Mouse (Mus musculus): ENCODE data around the gene Psmb7. TPM values are rescaled to one million over a fixed set of nuclear protein-coding genes. Genes with fewer than 3 reads are reported as not detected.

Psmb7 gene
- polyA plus RNA-seq, 1 experiment from 2014 or later = 235 TPM

GRCm38 (mm10) chr2:38610161-38610560 lies 33.7 kb downstream of the Psmb7 start:
- no peak for ATAC-seq (ENCODE audit: insufficient number of reproducible peaks, insufficient read depth, low FRiP score, low read depth)
- 66% methylated on average over 2 of the region's 2 CpGs for WGBS
- H3K4me1 ChIP-seq (ENCODE audit: control insufficient read depth in 2 of 2, insufficient read depth in 2 of 2, low read length in 2 of 2) = peaks cover 0 to 22% of the 10 kb centered on the region in 2 experiments; a peak in 2 of 4 replicates
- H3K4me3 ChIP-seq (ENCODE audit: control insufficient read depth in 1 of 2, insufficient read depth in 1 of 2, low read depth in 1 of 2, low read length in 2 of 2) = no peak overlapping the region
- H3K9ac ChIP-seq (ENCODE audit: low read length) = no peak overlapping the region
- H3K27ac ChIP-seq (replicated peaks in 1 of 2; ENCODE audit: control insufficient read depth in 1 of 2, insufficient read depth in 1 of 2, low read depth in 2 of 2, low read length in 2 of 2) = no peak overlapping the region
- no peaks in the 10 kb centered on the region for H3K9me3 ChIP-seq (ENCODE audit: control insufficient read depth, low read length)
- no peak overlapping the region for H3K4me2 ChIP-seq (ENCODE audit: low read length)
- H3K36me3 ChIP-seq (ENCODE audit: control insufficient read depth, insufficient read depth, low read length) = peaks cover 23% of the 10 kb centered on the region
- H3K27me3 ChIP-seq (ENCODE audit: control insufficient read depth, insufficient read depth, low read length) = no peaks in the 10 kb centered on the region

- no peaks in the 10 kb centered on the region for H3K9me3 ChIP-seq (ENCODE audit: control insufficient read depth, low read length)
- H3K36me3 ChIP-seq (ENCODE audit: control insufficient read depth, insufficient read depth, low read length) = peaks cover 23% of the 10 kb centered on the region
- H3K9ac ChIP-seq (ENCODE audit: low read length) = no peak overlapping the region
- H3K4me2 ChIP-seq (ENCODE audit: low read length) = no peak overlapping the region
- 90% methylated on average over 11 of the region's 11 CpGs for WGBS
- peaks cover 0 to 15% of the 10 kb centered on the region in 2 experiments; a peak in 2 of 4 replicates for H3K4me1 ChIP-seq (ENCODE audit: control insufficient read depth in 2 of 2, insufficient read depth in 2 of 2, low read length in 2 of 2)
- no peak overlapping the region for H3K27ac ChIP-seq (replicated peaks in 1 of 2; ENCODE audit: control insufficient read depth in 1 of 2, insufficient read depth in 1 of 2, low read depth in 2 of 2, low read length in 2 of 2)
- ATAC-seq (ENCODE audit: insufficient number of reproducible peaks, insufficient read depth, low FRiP score, low read depth) = no peak
- no peak overlapping the region for H3K4me3 ChIP-seq (ENCODE audit: control insufficient read depth in 1 of 2, insufficient read depth in 1 of 2, low read depth in 1 of 2, low read length in 2 of 2)
- no peaks in the 10 kb centered on the region for H3K27me3 ChIP-seq (ENCODE audit: control insufficient read depth, insufficient read depth, low read length)
Measured at GRCm38 (mm10) chr2:38609310-38609709, 34.6 kb downstream of the Psmb7 start.

GRCm38 (mm10) chr2:38608831-38609309 lies 35.0 kb downstream of the Psmb7 start:
- Histone ChIP-seq H3K4me3 (ENCODE audit: control insufficient read depth in 1 of 2, insufficient read depth in 1 of 2, low read depth in 1 of 2, low read length in 2 of 2) (no peak overlapping the region), H3K4me2 (ENCODE audit: low read length) (no peak overlapping the region), H3K9me3 (ENCODE audit: control insufficient read depth, low read length) (no peaks in the 10 kb centered on the region), H3K27ac (replicated peaks in 1 of 2; ENCODE audit: control insufficient read depth in 1 of 2, insufficient read depth in 1 of 2, low read depth in 2 of 2, low read length in 2 of 2) (no peak overlapping the region), H3K9ac (ENCODE audit: low read length) (no peak overlapping the region), H3K4me1 (ENCODE audit: control insufficient read depth in 2 of 2, insufficient read depth in 2 of 2, low read length in 2 of 2) (peaks cover 0 to 12% of the 10 kb centered on the region in 2 experiments; a peak in 2 of 4 replicates), H3K36me3 (ENCODE audit: control insufficient read depth, insufficient read depth, low read length) (peaks cover 23% of the 10 kb centered on the region), H3K27me3 (ENCODE audit: control insufficient read depth, insufficient read depth, low read length) (no peaks in the 10 kb centered on the region)
- ATAC-seq (ENCODE audit: insufficient number of reproducible peaks, insufficient read depth, low FRiP score, low read depth) = no peak
- 63% methylated on average over 5 of the region's 5 CpGs for WGBS

GRCm38 (mm10) chr2:38607716-38608115 lies 36.2 kb downstream of the Psmb7 start:
- Histone ChIP-seq H3K4me1 (ENCODE audit: control insufficient read depth in 2 of 2, insufficient read depth in 2 of 2, low read length in 2 of 2) (peaks cover 0 to 12% of the 10 kb centered on the region in 2 experiments; a peak in 2 of 4 replicates), H3K4me2 (ENCODE audit: low read length) (no peak overlapping the region), H3K27ac (replicated peaks in 1 of 2; ENCODE audit: control insufficient read depth in 1 of 2, insufficient read depth in 1 of 2, low read depth in 2 of 2, low read length in 2 of 2) (no peak overlapping the region), H3K4me3 (ENCODE audit: control insufficient read depth in 1 of 2, insufficient read depth in 1 of 2, low read depth in 1 of 2, low read length in 2 of 2) (no peak overlapping the region), H3K27me3 (ENCODE audit: control insufficient read depth, insufficient read depth, low read length) (no peaks in the 10 kb centered on the region), H3K9ac (ENCODE audit: low read length) (no peak overlapping the region), H3K36me3 (ENCODE audit: control insufficient read depth, insufficient read depth, low read length) (peaks cover 17% of the 10 kb centered on the region), H3K9me3 (ENCODE audit: control insufficient read depth, low read length) (no peaks in the 10 kb centered on the region)
- 85% methylated on average over 1 of the region's 1 CpGs for WGBS
- ATAC-seq (ENCODE audit: insufficient number of reproducible peaks, insufficient read depth, low FRiP score, low read depth) = no peak

GRCm38 (mm10) chr2:38600842-38601241 lies 43.0 kb downstream of the Psmb7 start:
- H3K27ac ChIP-seq (replicated peaks in 1 of 2; ENCODE audit: control insufficient read depth in 1 of 2, insufficient read depth in 1 of 2, low read depth in 2 of 2, low read length in 2 of 2) = no peak overlapping the region
- no peak overlapping the region for H3K4me2 ChIP-seq (ENCODE audit: low read length)
- no peaks in the 10 kb centered on the region for H3K27me3 ChIP-seq (ENCODE audit: control insufficient read depth, insufficient read depth, low read length)
- ATAC-seq (ENCODE audit: insufficient number of reproducible peaks, insufficient read depth, low FRiP score, low read depth) = no peak
- peaks cover 0 to 6% of the 10 kb centered on the region in 2 experiments; a peak in 2 of 4 replicates for H3K4me1 ChIP-seq (ENCODE audit: control insufficient read depth in 2 of 2, insufficient read depth in 2 of 2, low read length in 2 of 2)
- no peak overlapping the region for H3K9ac ChIP-seq (ENCODE audit: low read length)
- H3K9me3 ChIP-seq (ENCODE audit: control insufficient read depth, low read length) = no peaks in the 10 kb centered on the region
- peaks cover 11% of the 10 kb centered on the region for H3K36me3 ChIP-seq (ENCODE audit: control insufficient read depth, insufficient read depth, low read length)
- H3K4me3 ChIP-seq (ENCODE audit: control insufficient read depth in 1 of 2, insufficient read depth in 1 of 2, low read depth in 1 of 2, low read length in 2 of 2) = no peak overlapping the region

- Histone ChIP-seq H3K9ac (ENCODE audit: low read length) (no peak overlapping the region), H3K27me3 (ENCODE audit: control insufficient read depth, insufficient read depth, low read length) (no peaks in the 10 kb centered on the region), H3K4me1 (ENCODE audit: control insufficient read depth in 2 of 2, insufficient read depth in 2 of 2, low read length in 2 of 2) (peaks cover 0 to 6% of the 10 kb centered on the region in 2 experiments; a peak in 2 of 4 replicates), H3K4me2 (ENCODE audit: low read length) (no peak overlapping the region), H3K9me3 (ENCODE audit: control insufficient read depth, low read length) (no peaks in the 10 kb centered on the region), H3K4me3 (ENCODE audit: control insufficient read depth in 1 of 2, insufficient read depth in 1 of 2, low read depth in 1 of 2, low read length in 2 of 2) (no peak overlapping the region), H3K27ac (replicated peaks in 1 of 2; ENCODE audit: control insufficient read depth in 1 of 2, insufficient read depth in 1 of 2, low read depth in 2 of 2, low read length in 2 of 2) (no peak overlapping the region), H3K36me3 (ENCODE audit: control insufficient read depth, insufficient read depth, low read length) (peaks cover 11% of the 10 kb centered on the region)
- ATAC-seq (ENCODE audit: insufficient number of reproducible peaks, insufficient read depth, low FRiP score, low read depth) = no peak
- 84% methylated on average over 2 of the region's 2 CpGs for WGBS
Measured at GRCm38 (mm10) chr2:38598395-38598794, 45.5 kb downstream of the Psmb7 start.

GRCm38 (mm10) chr2:38597896-38598295 lies 46.0 kb downstream of the Psmb7 start:
- WGBS = 69% methylated on average over 1 of the region's 1 CpGs
- Histone ChIP-seq H3K9me3 (ENCODE audit: control insufficient read depth, low read length) (no peaks in the 10 kb centered on the region), H3K27ac (replicated peaks in 1 of 2; ENCODE audit: control insufficient read depth in 1 of 2, insufficient read depth in 1 of 2, low read depth in 2 of 2, low read length in 2 of 2) (no peak overlapping the region), H3K9ac (ENCODE audit: low read length) (no peak overlapping the region), H3K36me3 (ENCODE audit: control insufficient read depth, insufficient read depth, low read length) (peaks cover 11% of the 10 kb centered on the region), H3K27me3 (ENCODE audit: control insufficient read depth, insufficient read depth, low read length) (no peaks in the 10 kb centered on the region), H3K4me3 (ENCODE audit: control insufficient read depth in 1 of 2, insufficient read depth in 1 of 2, low read depth in 1 of 2, low read length in 2 of 2) (no peak overlapping the region), H3K4me1 (ENCODE audit: control insufficient read depth in 2 of 2, insufficient read depth in 2 of 2, low read length in 2 of 2) (peaks cover 0 to 6% of the 10 kb centered on the region in 2 experiments; a peak in 2 of 4 replicates), H3K4me2 (ENCODE audit: low read length) (no peak overlapping the region)
- ATAC-seq (ENCODE audit: insufficient number of reproducible peaks, insufficient read depth, low FRiP score, low read depth) = no peak

- no peak for ATAC-seq (ENCODE audit: insufficient number of reproducible peaks, insufficient read depth, low FRiP score, low read depth)
- WGBS = 85% methylated on average over 7 of the region's 7 CpGs
- no peak overlapping the region for H3K27ac ChIP-seq (replicated peaks in 1 of 2; ENCODE audit: control insufficient read depth in 1 of 2, insufficient read depth in 1 of 2, low read depth in 2 of 2, low read length in 2 of 2)
Measured at GRCm38 (mm10) chr2:38594874-38595273, 49.0 kb downstream of the Psmb7 start.

More at GRCm38 (mm10) chr2:38594874-38595273, 49.0 kb downstream of the Psmb7 start:
- Histone ChIP-seq H3K4me2 (ENCODE audit: low read length) (no peak overlapping the region), H3K4me3 (ENCODE audit: control insufficient read depth in 1 of 2, insufficient read depth in 1 of 2, low read depth in 1 of 2, low read length in 2 of 2) (no peak overlapping the region), H3K9ac (ENCODE audit: low read length) (no peak overlapping the region), H3K27me3 (ENCODE audit: control insufficient read depth, insufficient read depth, low read length) (no peaks in the 10 kb centered on the region), H3K4me1 (ENCODE audit: control insufficient read depth in 2 of 2, insufficient read depth in 2 of 2, low read length in 2 of 2) (peaks cover 3 to 14% of the 10 kb centered on the region in 2 experiments; a peak in 3 of 4 replicates), H3K36me3 (ENCODE audit: control insufficient read depth, insufficient read depth, low read length) (peaks cover 14% of the 10 kb centered on the region), H3K9me3 (ENCODE audit: control insufficient read depth, low read length) (no peaks in the 10 kb centered on the region)

Measured in heart, embryonic 14.5 days (tissue).